Mouse (Mus musculus): ENCODE measurements at regions not wholly inside any gene's neighbourhood (a gene's known extent, or its start where the extent isn't known, plus 50 kb on each side); places are given as distances from the start of the nearest gene placed in this dataset.

DNA sequence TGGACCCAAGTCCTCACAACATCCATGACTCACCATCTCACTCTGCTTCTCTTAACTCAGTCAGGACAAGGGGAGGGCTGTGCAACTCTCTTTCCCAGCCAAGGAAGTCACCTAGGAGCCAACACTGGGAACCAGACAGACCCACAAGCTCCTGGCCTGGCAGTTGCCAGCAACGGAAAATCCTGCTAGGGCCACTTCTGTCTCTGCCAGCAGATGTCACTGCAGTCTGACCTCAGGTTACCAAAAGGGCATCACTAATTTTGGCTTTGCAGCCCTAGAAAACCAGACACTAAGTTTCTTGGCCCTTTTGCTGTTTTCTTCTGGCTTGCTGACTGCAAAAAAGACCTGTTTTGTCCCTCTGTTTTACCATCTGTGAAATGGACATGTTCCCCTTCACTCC lies 302.3 kb downstream of the H2al1j start:
- Histone ChIP-seq H3K4me1 (ENCODE audit: control insufficient read depth, insufficient read depth, low read length) (peaks cover 2% of the 10 kb centered on the region; the same call in 1 of the 2 replicates), H3K36me3 (ENCODE audit: control insufficient read depth, insufficient read depth, low read length) (no peaks in the 10 kb centered on the region), H3K27me3 (ENCODE audit: control insufficient read depth, insufficient read depth, low read length) (no peaks in the 10 kb centered on the region), H3K4me3 (ENCODE audit: control insufficient read depth, low read depth, low read length) (no peak overlapping the region), H3K27ac (ENCODE audit: control insufficient read depth, insufficient read depth, low read depth, low read length) (no peak overlapping the region)
- no peak for TF ChIP-seq CTCF (IDR thresholded peaks at IDR 0.05; ENCODE audit: control insufficient read depth, insufficient read depth, insufficient replicate concordance, low read depth, low read length)
- no peak for TF ChIP-seq POLR2A (IDR thresholded peaks at IDR 0.05; ENCODE audit: control insufficient read depth, low read depth, low read length)

DNA sequence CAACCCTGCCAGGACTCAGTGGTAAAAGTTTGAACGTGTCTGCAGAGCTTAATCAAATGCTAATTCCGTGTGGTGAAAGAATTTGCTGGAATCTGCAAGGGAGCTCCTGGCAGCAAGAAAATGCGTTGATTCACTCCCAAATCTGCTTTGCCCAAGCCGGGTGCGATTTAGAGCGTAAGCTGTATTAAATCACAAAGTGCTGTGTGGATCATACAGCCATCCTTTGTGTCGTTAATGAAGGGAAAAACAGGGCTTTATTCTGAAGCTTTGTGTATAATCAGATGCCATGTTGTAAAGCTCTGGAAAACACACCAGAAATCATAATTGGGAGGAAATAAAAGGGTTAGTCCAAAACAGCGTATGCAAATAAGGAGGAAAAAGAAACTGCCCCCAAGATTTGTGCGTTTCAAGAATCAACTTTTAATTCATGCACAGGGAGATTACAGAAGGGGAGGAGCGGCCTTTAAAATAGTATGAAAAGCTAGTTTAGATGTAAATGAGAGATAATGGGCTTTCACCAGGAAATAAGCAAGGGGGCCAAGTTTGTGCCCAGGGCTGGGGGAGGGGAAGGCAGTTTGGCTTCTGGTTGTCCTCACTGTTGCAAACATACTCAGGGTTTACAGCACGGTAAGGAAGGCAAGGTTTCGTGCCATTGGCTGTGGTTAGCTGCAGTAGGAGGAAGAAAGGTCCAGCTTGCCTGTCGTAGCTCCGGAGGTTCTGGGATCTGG lies 303.7 kb downstream of the H2al1j start:
- TF ChIP-seq CTCF (IDR thresholded peaks at IDR 0.05; ENCODE audit: control insufficient read depth, insufficient read depth, insufficient replicate concordance, low read depth, low read length) (no peak), POLR2A (IDR thresholded peaks at IDR 0.05; ENCODE audit: control insufficient read depth, low read depth, low read length) (no peak)
- no peaks in the 10 kb centered on the region for H3K27me3 ChIP-seq (ENCODE audit: control insufficient read depth, insufficient read depth, low read length)
- H3K36me3 ChIP-seq (ENCODE audit: control insufficient read depth, insufficient read depth, low read length): no peaks in the 10 kb centered on the region
- no peak overlapping the region for H3K27ac ChIP-seq (ENCODE audit: control insufficient read depth, insufficient read depth, low read depth, low read length)
- H3K4me3 ChIP-seq (ENCODE audit: control insufficient read depth, low read depth, low read length): no peak overlapping the region
- H3K4me1 ChIP-seq (ENCODE audit: control insufficient read depth, insufficient read depth, low read length): peaks cover 2% of the 10 kb centered on the region; the same call in 1 of the 2 replicates

DNA sequence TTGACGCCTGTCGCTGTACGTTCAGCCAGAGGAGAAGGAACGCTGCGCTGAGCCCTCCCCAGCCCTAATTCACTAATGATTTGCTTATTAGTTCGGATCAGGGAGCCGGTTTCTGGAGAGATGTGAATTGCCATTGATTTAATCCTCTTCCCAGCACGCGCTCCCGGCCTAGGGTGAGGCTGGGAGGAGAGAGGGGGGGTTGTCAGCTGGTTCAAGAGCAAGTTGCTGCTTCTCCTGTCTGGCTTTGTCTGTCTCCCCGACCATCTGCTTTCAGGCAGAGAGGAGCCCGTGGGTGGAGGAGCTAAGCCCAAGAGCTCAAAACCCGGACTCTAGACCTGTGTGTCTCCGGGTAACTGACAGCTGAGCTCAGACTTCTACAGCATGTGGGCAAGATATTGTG lies 304.4 kb downstream of the H2al1j start:
- Histone ChIP-seq H3K4me1 (ENCODE audit: control insufficient read depth, insufficient read depth, low read length) (peaks cover 2% of the 10 kb centered on the region; the same call in 1 of the 2 replicates), H3K27ac (ENCODE audit: control insufficient read depth, insufficient read depth, low read depth, low read length) (no peak overlapping the region; the same call in 1 of the 2 replicates), H3K36me3 (ENCODE audit: control insufficient read depth, insufficient read depth, low read length) (no peaks in the 10 kb centered on the region), H3K27me3 (ENCODE audit: control insufficient read depth, insufficient read depth, low read length) (no peaks in the 10 kb centered on the region), H3K4me3 (ENCODE audit: control insufficient read depth, low read depth, low read length) (no peak overlapping the region)
- TF ChIP-seq POLR2A (IDR thresholded peaks at IDR 0.05; ENCODE audit: control insufficient read depth, low read depth, low read length): no peak
- TF ChIP-seq CTCF (IDR thresholded peaks at IDR 0.05; ENCODE audit: control insufficient read depth, insufficient read depth, insufficient replicate concordance, low read depth, low read length): no peak

DNA sequence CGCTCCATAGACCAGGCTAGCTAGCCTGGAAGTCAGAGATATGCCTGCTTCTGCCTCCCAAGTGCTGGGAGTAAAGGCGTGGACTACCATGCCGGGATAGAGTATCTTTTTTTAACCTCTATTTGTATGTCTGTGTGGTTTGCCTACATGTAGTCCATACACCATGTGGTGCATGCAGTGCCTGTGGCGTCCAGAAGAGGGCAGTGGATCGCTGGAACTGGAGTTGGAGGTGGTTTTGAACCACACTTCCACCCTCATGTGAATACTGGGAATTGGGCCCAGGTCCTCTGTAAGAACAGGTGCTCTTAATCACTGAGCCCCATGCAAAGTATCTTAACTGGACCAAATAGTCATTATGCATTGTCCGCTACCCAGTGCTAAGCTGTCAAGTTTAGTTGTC lies 306.2 kb downstream of the H2al1j start:
- no peaks in the 10 kb centered on the region for H3K36me3 ChIP-seq (ENCODE audit: control insufficient read depth, insufficient read depth, low read length)
- H3K27me3 ChIP-seq (ENCODE audit: control insufficient read depth, insufficient read depth, low read length): no peaks in the 10 kb centered on the region
- H3K27ac ChIP-seq (ENCODE audit: control insufficient read depth, insufficient read depth, low read depth, low read length): no peak overlapping the region
- H3K4me3 ChIP-seq (ENCODE audit: control insufficient read depth, low read depth, low read length): no peak overlapping the region
- H3K4me1 ChIP-seq (ENCODE audit: control insufficient read depth, insufficient read depth, low read length): peaks cover 2% of the 10 kb centered on the region; the same call in 1 of the 2 replicates
- peak; percentile 40; the same call in 1 of the 2 replicates for TF ChIP-seq CTCF (IDR thresholded peaks at IDR 0.05; ENCODE audit: control insufficient read depth, insufficient read depth, insufficient replicate concordance, low read depth, low read length)
- TF ChIP-seq POLR2A (IDR thresholded peaks at IDR 0.05; ENCODE audit: control insufficient read depth, low read depth, low read length): no peak

DNA sequence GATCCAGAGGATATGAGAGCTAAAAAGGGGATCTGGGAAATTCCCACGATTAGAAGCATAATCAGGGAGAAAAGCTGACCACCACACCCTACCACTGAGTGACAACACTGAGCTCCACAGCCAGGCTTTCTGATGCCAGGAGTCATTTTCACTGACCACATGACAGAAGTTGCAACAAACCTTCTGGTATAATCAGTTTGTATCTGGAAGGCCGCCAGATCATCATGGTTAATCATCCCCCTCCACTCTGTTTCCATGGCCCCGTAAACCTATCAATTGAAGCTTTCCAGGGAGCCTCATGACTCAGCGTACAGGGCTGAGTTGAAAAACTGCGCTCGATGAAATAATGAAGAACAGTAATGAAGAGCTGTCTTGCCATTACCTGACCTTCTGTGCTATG lies 316.9 kb downstream of the H2al1j start:
- TF ChIP-seq POLR2A (IDR thresholded peaks at IDR 0.05; ENCODE audit: control insufficient read depth, low read depth, low read length): no peak
- TF ChIP-seq CTCF (IDR thresholded peaks at IDR 0.05; ENCODE audit: control insufficient read depth, insufficient read depth, insufficient replicate concordance, low read depth, low read length): no peak
- no peak overlapping the region for H3K27ac ChIP-seq (ENCODE audit: control insufficient read depth, insufficient read depth, low read depth, low read length)
- no peaks in the 10 kb centered on the region for H3K36me3 ChIP-seq (ENCODE audit: control insufficient read depth, insufficient read depth, low read length)
- no peak overlapping the region for H3K4me3 ChIP-seq (ENCODE audit: control insufficient read depth, low read depth, low read length)
- H3K27me3 ChIP-seq (ENCODE audit: control insufficient read depth, insufficient read depth, low read length): no peaks in the 10 kb centered on the region
- H3K4me1 ChIP-seq (ENCODE audit: control insufficient read depth, insufficient read depth, low read length): no peaks in the 10 kb centered on the region

DNA sequence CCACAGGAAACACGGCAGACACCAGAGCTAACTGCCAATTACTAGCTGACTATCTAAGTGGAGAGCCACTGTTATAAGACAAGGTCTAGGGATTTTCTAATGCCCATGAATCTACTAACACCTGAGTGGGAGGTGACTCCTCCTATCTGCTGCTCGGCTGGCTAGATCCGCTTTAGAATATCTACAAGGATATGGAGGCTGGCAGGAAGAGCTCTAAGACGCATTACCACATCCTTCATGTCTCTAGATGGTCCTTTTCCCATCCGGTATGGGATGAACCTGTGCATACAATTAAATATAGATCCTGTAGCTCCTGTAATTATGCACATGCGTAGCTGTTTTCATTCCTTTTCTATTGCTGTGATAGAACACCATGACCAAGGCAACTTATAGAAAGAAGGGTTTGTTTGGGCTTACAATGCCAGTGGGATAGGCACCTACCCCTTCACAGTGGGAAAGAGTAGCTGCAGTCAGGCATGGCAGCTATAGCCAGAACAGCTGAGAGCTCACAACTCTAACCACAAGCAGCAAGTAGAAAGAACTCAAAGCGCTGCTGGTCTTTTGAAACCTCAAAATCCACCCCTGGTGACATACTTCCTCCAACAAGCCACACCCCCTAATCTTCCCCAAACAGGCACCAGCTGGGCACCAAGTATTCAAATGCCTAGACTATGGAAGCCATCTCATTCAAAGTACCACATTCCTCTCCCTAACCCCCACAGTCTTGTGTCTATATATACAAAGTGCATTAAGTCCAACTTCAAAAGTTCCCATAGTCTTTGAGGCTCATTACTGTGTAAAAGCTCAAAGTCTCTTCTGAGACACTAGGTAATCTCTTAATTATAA lies 319.3 kb downstream of the H2al1j start:
- Histone ChIP-seq H3K27ac (ENCODE audit: control insufficient read depth, insufficient read depth, low read depth, low read length) (no peak overlapping the region), H3K4me1 (ENCODE audit: control insufficient read depth, insufficient read depth, low read length) (no peaks in the 10 kb centered on the region), H3K27me3 (ENCODE audit: control insufficient read depth, insufficient read depth, low read length) (no peaks in the 10 kb centered on the region), H3K4me3 (ENCODE audit: control insufficient read depth, low read depth, low read length) (no peak overlapping the region), H3K36me3 (ENCODE audit: control insufficient read depth, insufficient read depth, low read length) (no peaks in the 10 kb centered on the region)
- TF ChIP-seq CTCF (IDR thresholded peaks at IDR 0.05; ENCODE audit: control insufficient read depth, insufficient read depth, insufficient replicate concordance, low read depth, low read length) (no peak), POLR2A (IDR thresholded peaks at IDR 0.05; ENCODE audit: control insufficient read depth, low read depth, low read length) (no peak)

DNA sequence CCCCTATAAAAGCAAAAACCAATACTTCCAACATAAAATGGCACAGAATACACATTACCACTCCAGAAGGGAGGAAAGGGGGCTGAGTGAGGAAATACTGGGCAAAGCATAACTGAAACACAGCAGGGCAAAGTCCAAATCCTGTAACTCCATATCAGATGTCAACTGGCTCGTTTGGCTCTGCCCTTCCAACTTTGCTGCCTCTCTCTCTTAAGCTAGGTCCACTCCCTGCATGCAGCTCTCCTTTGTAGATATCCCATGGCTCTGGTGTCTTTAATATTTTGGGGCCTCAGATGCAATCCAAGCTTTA lies 319.9 kb downstream of the H2al1j start:
- H3K27me3 ChIP-seq (ENCODE audit: control insufficient read depth, insufficient read depth, low read length): no peaks in the 10 kb centered on the region
- H3K27ac ChIP-seq (ENCODE audit: control insufficient read depth, insufficient read depth, low read depth, low read length): no peak overlapping the region
- no peaks in the 10 kb centered on the region for H3K36me3 ChIP-seq (ENCODE audit: control insufficient read depth, insufficient read depth, low read length)
- H3K4me3 ChIP-seq (ENCODE audit: control insufficient read depth, low read depth, low read length): no peak overlapping the region
- TF ChIP-seq CTCF (IDR thresholded peaks at IDR 0.05; ENCODE audit: control insufficient read depth, insufficient read depth, insufficient replicate concordance, low read depth, low read length): no peak
- no peaks in the 10 kb centered on the region for H3K4me1 ChIP-seq (ENCODE audit: control insufficient read depth, insufficient read depth, low read length)

Measured in testis, adult 2 months (tissue).